Mouse (Mus musculus) heart, embryonic 11.5 days (tissue): ENCODE measurements around the gene Crocc2. TPM values are rescaled to one million over a fixed set of nuclear protein-coding genes. Genes with fewer than 3 reads are reported as not detected.

ENCODE experiments used
- ATAC-seq: fragments of 200-750 bp; cut with Nextera tagmentation; replicated peaks from 2 replicates; pipeline ENCODE4 v1.8.0; 2017; ENCODE audit warnings: moderate library complexity; ENCODE audit not compliant: insufficient number of reproducible peaks, low FRiP score, low TSS enrichment
- H3K27ac ChIP-seq: fragments of 300-500 bp; sonication (generic); 2 replicates; pipeline ENCODE4 v1.5.1; 2014; ENCODE audit warnings: mild to moderate bottlenecking, low read depth, low read length
- H3K27me3 ChIP-seq: fragments of 300-500 bp; sonication (generic); 2 replicates; pipeline ENCODE4 v1.6.1; 2014; ENCODE audit warnings: mild to moderate bottlenecking, low read length, mixed read lengths; ENCODE audit not compliant: control insufficient read depth, insufficient read depth
- H3K36me3 ChIP-seq: fragments of 300-500 bp; sonication (generic); 2 replicates; pipeline ENCODE4 v1.6.1; 2014; ENCODE audit warnings: mild to moderate bottlenecking, low read length, moderate library complexity, mixed read lengths; ENCODE audit not compliant: control insufficient read depth, insufficient read depth
- H3K4me1 ChIP-seq: fragments of 300-500 bp; sonication (generic); 2 replicates; pipeline ENCODE4 v1.6.1; 2014; ENCODE audit warnings: low read length; ENCODE audit not compliant: control insufficient read depth, insufficient read depth
- H3K4me2 ChIP-seq: fragments of 300-500 bp; sonication (generic); 2 replicates; pipeline ENCODE4 v1.6.1; 2014; ENCODE audit warnings: mild to moderate bottlenecking, moderate library complexity
- H3K4me3 ChIP-seq: fragments of 300-500 bp; sonication (generic); 2 replicates; pipeline ENCODE4 v1.5.1; 2014; ENCODE audit warnings: low read depth, low read length
- H3K9ac ChIP-seq: fragments of 300-500 bp; sonication (generic); 2 replicates; pipeline ENCODE4 v1.6.1; 2014; ENCODE audit warnings: mild to moderate bottlenecking, low read depth, low read length, moderate library complexity
- H3K9me3 ChIP-seq: fragments of 300-500 bp; sonication (generic); replicated peaks from 2 replicates; pipeline ENCODE4 v1.6.1; 2016; ENCODE audit warnings: low read length; ENCODE audit not compliant: control insufficient read depth
- WGBS: fragments of 180-500 bp; shearing (Covaris S2); extraction: QIAGEN DNeasy Blood & Tissue Kit; methylation state at CpG from one replicate; pipeline ENCODE4 v1.1.7; 2014; ENCODE audit not compliant: insufficient replicate concordance; 5-methylcytosine and 5-hydroxymethylcytosine counted together
- polyA plus RNA-seq: library from polyadenylated mRNA; unstranded; fragments of >200 nt; fragmentation: Nextera tagmentation; extraction: Ambion mirVana; gene quantifications from 2 replicates; pipeline ENCODE4 v1.2.1, GENCODE M21; 2014

The Crocc2 gene
- polyA plus RNA-seq, 1 experiment from 2014 or later, result 0.24 TPM

- Histone ChIP-seq H3K4me3 (no peak overlapping the region), H3K27ac (no peak overlapping the region), H3K36me3 (no peaks in the 10 kb centered on the region), H3K9me3 (no peaks in the 10 kb centered on the region; the same call in 1 of the 2 replicates), H3K4me1 (no peaks in the 10 kb centered on the region), H3K4me2 (no peak overlapping the region), H3K27me3 (0 out of 2 replicates have a peak, but pooled peaks cover 5% of the 10 kb centered on the region), H3K9ac (no peak overlapping the region)
- 79% methylated on average over 3 of the region's 3 CpGs for WGBS
- ATAC-seq, result no peak
These were observed 29.4 kb downstream of the Crocc2 start for GRCm38 (mm10) chr1:93197916-93198315.

- no peak for ATAC-seq
- H3K36me3 ChIP-seq, result no peaks in the 10 kb centered on the region
- no peak overlapping the region for H3K4me2 ChIP-seq
- no peaks in the 10 kb centered on the region for H3K9me3 ChIP-seq
- H3K9ac ChIP-seq, result no peak overlapping the region
- H3K27me3 ChIP-seq, result no peaks in the 10 kb centered on the region
- 59% methylated on average over 12 of the region's 12 CpGs for WGBS
- no peak overlapping the region for H3K4me3 ChIP-seq
- H3K4me1 ChIP-seq, result peaks cover 30% of the 10 kb centered on the region
- H3K27ac ChIP-seq, result no peak overlapping the region
These were observed 37.9 kb downstream of the Crocc2 start for GRCm38 (mm10) chr1:93206277-93206970.

GRCm38 (mm10) chr1:93207536-93208064, 39.1 kb downstream of the Crocc2 start:
- no peak for ATAC-seq
- 92% methylated on average over 4 of the region's 4 CpGs for WGBS
- no peak overlapping the region for H3K4me3 ChIP-seq
- H3K36me3 ChIP-seq, result no peaks in the 10 kb centered on the region
- no peak overlapping the region for H3K4me2 ChIP-seq
- H3K27ac ChIP-seq, result no peak overlapping the region
- H3K4me1 ChIP-seq, result peaks cover 37% of the 10 kb centered on the region
- H3K9me3 ChIP-seq, result no peaks in the 10 kb centered on the region
- H3K9ac ChIP-seq, result no peak overlapping the region
- H3K27me3 ChIP-seq, result no peaks in the 10 kb centered on the region

- H3K36me3 ChIP-seq, result no peaks in the 10 kb centered on the region
- 15% methylated on average over 9 of the region's 9 CpGs for WGBS
- no peaks in the 10 kb centered on the region for H3K9me3 ChIP-seq
- peak; percentile 70 for ATAC-seq
- peaks cover 2% of the 10 kb centered on the region; the same call in 1 of the 2 replicates for H3K27me3 ChIP-seq
- H3K4me2 ChIP-seq, result no peak overlapping the region
- H3K9ac ChIP-seq, result no peak overlapping the region
- H3K27ac ChIP-seq, result peak overlapping the region; percentile 70
- H3K4me3 ChIP-seq, result no peak overlapping the region
- peaks cover 42% of the 10 kb centered on the region for H3K4me1 ChIP-seq
These were observed 41.7 kb downstream of the Crocc2 start for GRCm38 (mm10) chr1:93210213-93210641.

- Histone ChIP-seq H3K27me3 (peaks cover 4% of the 10 kb centered on the region; the same call in 1 of the 2 replicates), H3K9me3 (no peaks in the 10 kb centered on the region), H3K36me3 (no peaks in the 10 kb centered on the region), H3K4me1 (peaks cover 40% of the 10 kb centered on the region), H3K27ac (peak overlapping the region; percentile 70), H3K4me3 (no peak overlapping the region), H3K9ac (no peak overlapping the region), H3K4me2 (no peak overlapping the region)
- WGBS, result 87% methylated on average over 11 of the region's 11 CpGs
- no peak for ATAC-seq
These were observed 42.5 kb downstream of the Crocc2 start for GRCm38 (mm10) chr1:93211019-93211418.

- no peaks in the 10 kb centered on the region for H3K36me3 ChIP-seq
- no peak overlapping the region for H3K4me3 ChIP-seq
- peaks cover 40% of the 10 kb centered on the region for H3K4me1 ChIP-seq
- no peak for ATAC-seq
- H3K4me2 ChIP-seq, result no peak overlapping the region
- no peak overlapping the region for H3K9ac ChIP-seq
- 28% methylated on average over 10 of the region's 10 CpGs for WGBS
- no peaks in the 10 kb centered on the region for H3K9me3 ChIP-seq
- H3K27ac ChIP-seq, result no peak overlapping the region; the same call in 1 of the 2 replicates
- peaks cover 7% of the 10 kb centered on the region; the same call in 1 of the 2 replicates for H3K27me3 ChIP-seq
These were observed 43.2 kb downstream of the Crocc2 start for GRCm38 (mm10) chr1:93211549-93212220.

- H3K27me3 ChIP-seq, result peaks cover 7% of the 10 kb centered on the region; the same call in 1 of the 2 replicates
- no peaks in the 10 kb centered on the region for H3K9me3 ChIP-seq
- H3K9ac ChIP-seq, result no peak overlapping the region
- no peaks in the 10 kb centered on the region for H3K36me3 ChIP-seq
- no peak for ATAC-seq
- no peak overlapping the region for H3K4me2 ChIP-seq
- WGBS, result 68% methylated on average over 7 of the region's 7 CpGs
- H3K4me3 ChIP-seq, result no peak overlapping the region
- H3K27ac ChIP-seq, result no peak overlapping the region
- H3K4me1 ChIP-seq, result peaks cover 40% of the 10 kb centered on the region
These were observed 43.9 kb downstream of the Crocc2 start for GRCm38 (mm10) chr1:93212441-93212840.

- H3K4me1 ChIP-seq, result peaks cover 30% of the 10 kb centered on the region
These were observed 46.1 kb downstream of the Crocc2 start for GRCm38 (mm10) chr1:93214612-93215011.

More at GRCm38 (mm10) chr1:93214612-93215011, 46.1 kb downstream of the Crocc2 start:
- Histone ChIP-seq H3K4me3 (no peak overlapping the region), H3K27ac (no peak overlapping the region), H3K4me2 (no peak overlapping the region), H3K9me3 (no peaks in the 10 kb centered on the region), H3K36me3 (no peaks in the 10 kb centered on the region), H3K27me3 (peaks cover 7% of the 10 kb centered on the region; the same call in 1 of the 2 replicates), H3K9ac (no peak overlapping the region)
- no peak for ATAC-seq
- WGBS, result 54% methylated on average over 5 of the region's 5 CpGs
